Mouse (Mus musculus) heart, embryonic 13.5 days (tissue): Measurements from ENCODE around the gene Dip2c. TPM values are rescaled to one million over a fixed set of nuclear protein-coding genes. Genes with fewer than 3 reads are reported as not detected.

Experiments used
- ATAC-seq: fragments of 200-750 bp; cut with Nextera tagmentation; 2 replicates; pipeline ENCODE4 v1.8.0; 2017; ENCODE audit warnings: moderate TSS enrichment; ENCODE audit not compliant: insufficient number of reproducible peaks, low FRiP score, low TSS enrichment; ENCODE audit errors: extremely low read depth
- H3K27ac ChIP-seq: fragments of 300-500 bp; sonication (generic); replicated peaks from 2 replicates; pipeline ENCODE4 v1.5.1; 2015; ENCODE audit warnings: moderate library complexity, mild to moderate bottlenecking, inconsistent platforms
- H3K27me3 ChIP-seq: fragments of 300-500 bp; sonication (generic); replicated peaks from 2 replicates; pipeline ENCODE4 v1.6.1; 2015; ENCODE audit warnings: mild to moderate bottlenecking, inconsistent platforms
- H3K36me3 ChIP-seq: fragments of 300-500 bp; sonication (generic); 2 replicates; pipeline ENCODE4 v1.6.1; 2015; ENCODE audit warnings: mild to moderate bottlenecking, inconsistent platforms
- H3K4me1 ChIP-seq: fragments of 300-500 bp; sonication (generic); 2 replicates; pipeline ENCODE4 v1.6.1; 2015; ENCODE audit warnings: inconsistent platforms
- H3K4me2 ChIP-seq: fragments of 300-500 bp; sonication (generic); 2 replicates; pipeline ENCODE4 v1.6.1; 2015; ENCODE audit warnings: inconsistent platforms, mild to moderate bottlenecking, moderate library complexity
- H3K4me3 ChIP-seq: fragments of 300-500 bp; sonication (generic); 2 replicates; pipeline ENCODE4 v1.5.1; 2015; ENCODE audit warnings: moderate library complexity, mild to moderate bottlenecking, inconsistent platforms
- H3K9ac ChIP-seq: fragments of 300-500 bp; sonication (generic); 2 replicates; pipeline ENCODE4 v1.6.1; 2015; ENCODE audit warnings: inconsistent platforms, mild to moderate bottlenecking, moderate library complexity
- H3K9me3 ChIP-seq: fragments of 300-500 bp; sonication (generic); 2 replicates; pipeline ENCODE4 v1.6.1; 2016; ENCODE audit warnings: inconsistent platforms
- WGBS: fragments of 180-500 bp; shearing (Covaris S2); methylation state at CpG from one replicate; pipeline ENCODE4 v1.1.7; 2015; ENCODE audit warnings: mixed read lengths; 5-methylcytosine and 5-hydroxymethylcytosine counted together
- polyA plus RNA-seq: library from polyadenylated mRNA; unstranded; fragments of >200 nt; fragmentation: Nextera tagmentation; extraction: Ambion mirVana; gene quantifications from 2 replicates; pipeline ENCODE4 v1.2.1, GENCODE M21; 2015

The Dip2c gene
- polyA plus RNA-seq, 1 experiment from 2014 or later = 4.2 TPM

GRCm38 (mm10) chr13:9632684-9633083 is 356.4 kb downstream of the Dip2c start:
- Histone ChIP-seq H3K27ac (no peak overlapping the region), H3K9me3 (no peaks in the 10 kb centered on the region), H3K4me3 (no peak overlapping the region), H3K4me2 (no peak overlapping the region), H3K9ac (no peak overlapping the region), H3K36me3 (peaks cover 12% of the 10 kb centered on the region), H3K27me3 (no peaks in the 10 kb centered on the region), H3K4me1 (peaks cover 13% of the 10 kb centered on the region)
- ATAC-seq = no peak
- 73% methylated on average over 2 of the region's 2 CpGs for WGBS

DNA sequence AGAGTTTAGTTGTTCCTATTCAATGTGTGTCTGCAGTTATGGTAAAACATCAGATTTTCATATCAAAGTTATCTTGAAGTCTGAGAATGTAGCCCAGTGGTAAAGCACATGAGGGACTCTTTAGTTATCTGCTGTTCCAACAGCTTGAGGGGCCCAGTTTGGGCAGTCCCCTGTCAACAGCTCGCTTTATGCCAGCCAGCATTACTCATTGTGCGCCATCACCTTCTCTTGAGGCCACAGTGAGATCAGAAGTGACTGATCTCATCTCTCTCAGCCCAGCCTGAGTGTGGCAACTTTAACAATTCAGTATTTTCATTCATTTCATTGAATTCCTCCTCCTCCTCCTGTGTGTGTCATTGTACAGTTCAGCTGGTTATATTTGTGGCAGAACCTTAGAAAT is 359.6 kb downstream of the Dip2c start:
- H3K27me3 ChIP-seq = no peaks in the 10 kb centered on the region
- no peak overlapping the region for H3K4me2 ChIP-seq
- H3K4me1 ChIP-seq = peaks cover 17% of the 10 kb centered on the region
- H3K4me3 ChIP-seq = no peak overlapping the region
- H3K9ac ChIP-seq = no peak overlapping the region
- 45% methylated on average over 2 of the region's 2 CpGs for WGBS
- no peaks in the 10 kb centered on the region for H3K9me3 ChIP-seq
- no peak overlapping the region for H3K27ac ChIP-seq
- no peak for ATAC-seq
- 0 out of 2 replicates have a peak, but pooled peaks cover 4% of the 10 kb centered on the region for H3K36me3 ChIP-seq

DNA sequence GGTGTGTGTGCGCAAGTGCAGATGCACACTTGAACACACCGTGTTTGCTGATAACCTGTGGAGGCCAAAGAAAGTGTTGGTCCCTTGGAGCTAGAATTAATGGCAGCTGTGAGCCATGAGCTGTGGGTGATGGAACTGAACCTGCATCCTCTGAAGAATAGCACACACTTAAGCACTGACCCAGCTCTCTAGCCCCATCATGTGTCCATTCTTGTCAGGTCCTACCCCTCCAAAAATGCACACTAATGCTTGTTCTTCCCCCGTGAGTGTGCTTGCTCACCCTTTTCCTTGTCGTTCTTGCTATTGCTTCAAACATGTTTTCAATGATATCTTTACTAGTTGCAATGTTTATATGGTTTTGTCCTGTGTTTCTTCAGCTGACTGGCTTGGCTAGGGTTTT is 360.2 kb downstream of the Dip2c start:
- no peak for ATAC-seq
- H3K4me2 ChIP-seq = no peak overlapping the region
- no peak overlapping the region for H3K9ac ChIP-seq
- 43% methylated on average over 4 of the region's 4 CpGs for WGBS
- 0 out of 2 replicates have a peak, but pooled peaks cover 4% of the 10 kb centered on the region for H3K36me3 ChIP-seq
- H3K4me1 ChIP-seq = peaks cover 17% of the 10 kb centered on the region
- H3K4me3 ChIP-seq = no peak overlapping the region
- H3K9me3 ChIP-seq = no peaks in the 10 kb centered on the region
- H3K27me3 ChIP-seq = no peaks in the 10 kb centered on the region
- H3K27ac ChIP-seq = no peak overlapping the region

GRCm38 (mm10) chr13:9637949-9638348 is 361.6 kb downstream of the Dip2c start:
- WGBS = 34% methylated on average over 3 of the region's 3 CpGs
- no peaks in the 10 kb centered on the region for H3K9me3 ChIP-seq
- no peak overlapping the region for H3K27ac ChIP-seq
- no peak overlapping the region for H3K4me3 ChIP-seq
- peaks cover 17% of the 10 kb centered on the region for H3K4me1 ChIP-seq
- no peaks in the 10 kb centered on the region for H3K27me3 ChIP-seq
- no peak overlapping the region for H3K9ac ChIP-seq
- H3K36me3 ChIP-seq = 0 out of 2 replicates have a peak, but pooled peaks cover 4% of the 10 kb centered on the region
- ATAC-seq = no peak
- H3K4me2 ChIP-seq = no peak overlapping the region

- H3K9ac ChIP-seq = no peak overlapping the region
- H3K4me1 ChIP-seq = peaks cover 15% of the 10 kb centered on the region
- no peak overlapping the region for H3K27ac ChIP-seq
- 87% methylated on average over 13 of the region's 13 CpGs for WGBS
- no peaks in the 10 kb centered on the region for H3K9me3 ChIP-seq
- H3K27me3 ChIP-seq = no peaks in the 10 kb centered on the region
- no peak for ATAC-seq
- 0 out of 2 replicates have a peak, but pooled peaks cover 3% of the 10 kb centered on the region for H3K36me3 ChIP-seq
- no peak overlapping the region for H3K4me3 ChIP-seq
- no peak overlapping the region for H3K4me2 ChIP-seq
Observed at GRCm38 (mm10) chr13:9648716-9649115, 372.4 kb downstream of the Dip2c start.

GRCm38 (mm10) chr13:9649894-9650293 is 373.6 kb downstream of the Dip2c start:
- 76% methylated on average over 1 of the region's 1 CpGs for WGBS
- H3K27me3 ChIP-seq = no peaks in the 10 kb centered on the region

DNA sequence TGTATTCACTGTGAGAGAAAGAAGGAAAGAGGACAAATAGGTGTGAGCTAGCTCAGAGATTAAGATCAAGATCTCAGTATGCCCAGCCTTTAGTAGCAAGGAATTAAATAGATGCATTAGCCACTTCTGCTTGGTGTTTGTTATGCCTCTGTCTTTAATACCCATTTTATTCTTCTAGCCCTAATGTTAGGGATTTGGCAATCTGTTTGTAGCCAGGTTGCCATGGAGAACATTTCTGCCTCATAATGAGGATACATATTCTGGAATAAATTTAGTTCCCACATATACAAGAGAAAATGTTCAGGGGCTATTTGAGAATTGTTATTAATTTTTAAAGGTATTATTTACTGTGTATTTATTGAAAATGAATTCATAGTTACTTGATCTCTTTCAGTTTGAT is 374.3 kb downstream of the Dip2c start:
- Histone ChIP-seq H3K4me3 (no peak overlapping the region), H3K36me3 (0 out of 2 replicates have a peak, but pooled peaks cover 3% of the 10 kb centered on the region), H3K4me2 (no peak overlapping the region), H3K9me3 (no peaks in the 10 kb centered on the region), H3K27ac (no peak overlapping the region), H3K4me1 (peaks cover 11% of the 10 kb centered on the region), H3K9ac (no peak overlapping the region), H3K27me3 (no peaks in the 10 kb centered on the region)
- ATAC-seq = no peak

More at GRCm38 (mm10) chr13:9649894-9650293, 373.6 kb downstream of the Dip2c start:
- Histone ChIP-seq H3K4me2 (no peak overlapping the region), H3K9ac (no peak overlapping the region), H3K4me1 (peaks cover 15% of the 10 kb centered on the region), H3K9me3 (no peaks in the 10 kb centered on the region), H3K27ac (no peak overlapping the region), H3K36me3 (0 out of 2 replicates have a peak, but pooled peaks cover 3% of the 10 kb centered on the region), H3K4me3 (no peak overlapping the region)
- ATAC-seq = no peak

- H3K27me3 ChIP-seq = no peaks in the 10 kb centered on the region
- peaks cover 14% of the 10 kb centered on the region for H3K36me3 ChIP-seq
- no peak overlapping the region for H3K4me3 ChIP-seq
- no peak overlapping the region for H3K27ac ChIP-seq
- no peaks in the 10 kb centered on the region for H3K9me3 ChIP-seq
- no peak overlapping the region for H3K4me2 ChIP-seq
- H3K9ac ChIP-seq = no peak overlapping the region
- ATAC-seq = no peak
- WGBS = 83% methylated on average over 3 of the region's 3 CpGs
- no peaks in the 10 kb centered on the region for H3K4me1 ChIP-seq
Observed at GRCm38 (mm10) chr13:9653018-9653417, 376.7 kb downstream of the Dip2c start.

DNA sequence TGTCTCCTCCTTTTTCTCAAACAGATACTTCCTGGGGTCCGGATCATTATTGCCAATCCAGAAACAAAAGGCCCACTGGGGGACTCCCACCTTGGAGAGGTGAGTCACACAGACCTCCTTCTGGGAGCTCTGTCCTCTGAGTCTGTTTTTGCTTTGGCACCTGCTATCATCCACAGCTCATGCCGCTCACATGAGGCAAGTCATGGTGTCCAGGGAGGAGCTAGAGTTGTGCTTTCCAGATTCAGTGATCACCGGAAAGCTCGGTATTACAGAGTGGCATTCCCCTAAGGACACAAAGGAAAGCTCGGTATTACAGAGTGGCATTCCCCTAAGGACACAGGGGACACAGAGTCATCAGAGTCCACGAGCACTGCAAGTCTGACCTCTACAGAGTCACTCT is 380.3 kb downstream of the Dip2c start:
- Histone ChIP-seq H3K27ac (no peak overlapping the region), H3K4me3 (no peak overlapping the region), H3K4me2 (no peak overlapping the region), H3K9ac (no peak overlapping the region), H3K27me3 (no peaks in the 10 kb centered on the region), H3K4me1 (no peaks in the 10 kb centered on the region), H3K9me3 (no peaks in the 10 kb centered on the region), H3K36me3 (peaks cover 33% of the 10 kb centered on the region)
- ATAC-seq = no peak
- 83% methylated on average over 6 of the region's 6 CpGs for WGBS

- Histone ChIP-seq H3K27ac (no peak overlapping the region), H3K4me2 (no peak overlapping the region), H3K4me3 (no peak overlapping the region), H3K4me1 (no peaks in the 10 kb centered on the region), H3K9me3 (no peaks in the 10 kb centered on the region), H3K9ac (no peak overlapping the region), H3K36me3 (peaks cover 63% of the 10 kb centered on the region), H3K27me3 (no peaks in the 10 kb centered on the region)
- WGBS = 53% methylated on average over 1 of the region's 1 CpGs
- ATAC-seq = no peak
Observed at GRCm38 (mm10) chr13:9660711-9661110, 384.4 kb downstream of the Dip2c start.

GRCm38 (mm10) chr13:9663593-9663992 is 387.3 kb downstream of the Dip2c start:
- Histone ChIP-seq H3K27me3 (no peaks in the 10 kb centered on the region), H3K27ac (no peak overlapping the region), H3K4me2 (no peak overlapping the region), H3K36me3 (peaks cover 52% of the 10 kb centered on the region), H3K4me1 (no peaks in the 10 kb centered on the region), H3K4me3 (no peak overlapping the region), H3K9ac (no peak overlapping the region), H3K9me3 (no peaks in the 10 kb centered on the region)
- WGBS = 83% methylated on average over 1 of the region's 1 CpGs
- ATAC-seq = no peak

DNA sequence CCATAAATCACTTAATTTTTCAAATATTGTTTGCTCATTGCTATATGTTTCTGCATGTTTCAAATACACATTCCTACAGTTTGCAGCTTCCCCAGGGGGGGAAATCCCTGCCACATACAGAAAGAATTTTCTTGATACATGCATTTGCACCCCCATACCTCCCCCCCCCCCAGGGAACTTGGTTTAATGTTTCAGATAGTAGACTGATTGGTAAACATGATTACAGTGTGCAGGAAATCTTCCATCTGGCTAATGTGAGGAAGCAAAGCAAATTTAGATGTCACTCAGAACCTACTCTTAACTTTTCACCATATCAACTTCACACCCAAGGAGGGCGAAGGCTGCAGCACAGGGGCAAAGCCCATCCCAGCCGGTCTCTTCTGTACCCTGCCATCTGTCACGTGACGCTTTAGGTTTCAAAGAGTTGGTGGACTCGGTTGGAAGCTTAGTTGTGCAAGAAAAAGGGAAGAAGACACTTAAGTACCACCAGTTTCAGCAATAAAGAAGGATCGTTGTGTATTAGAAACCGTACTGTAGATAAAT is 391.7 kb downstream of the Dip2c start:
- H3K9ac ChIP-seq = no peak overlapping the region
- WGBS = 56% methylated on average over 7 of the region's 7 CpGs
- no peaks in the 10 kb centered on the region for H3K9me3 ChIP-seq
- H3K4me2 ChIP-seq = no peak overlapping the region
- ATAC-seq = no peak
- H3K27me3 ChIP-seq = no peaks in the 10 kb centered on the region
- H3K27ac ChIP-seq = no peak overlapping the region
- no peaks in the 10 kb centered on the region for H3K4me1 ChIP-seq
- H3K36me3 ChIP-seq = peaks cover 24% of the 10 kb centered on the region
- no peak overlapping the region for H3K4me3 ChIP-seq
